Mouse (Mus musculus): ENCODE data around the gene Grin3b.

DNA sequence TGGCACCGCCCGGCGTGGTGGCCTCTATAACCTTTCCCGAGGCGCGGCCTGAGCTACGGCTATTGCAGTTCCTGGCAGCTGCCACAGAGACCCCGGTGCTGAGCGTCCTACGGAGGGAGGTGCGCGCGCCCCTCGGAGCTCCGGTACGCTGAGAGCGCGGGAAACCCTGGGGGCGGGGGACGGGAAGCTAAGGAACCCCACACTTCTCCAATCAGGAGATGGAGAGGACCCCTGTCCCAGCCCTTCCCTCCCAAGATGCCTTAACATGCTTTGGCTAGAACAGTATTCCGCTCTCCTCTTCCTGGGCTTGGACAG lies 625 bp downstream of the Grin3b start:
- TF ChIP-seq CTCF (IDR thresholded peaks at IDR 0.05; ENCODE audit: control insufficient read depth, insufficient read depth, insufficient read length) (no peak), USF1 (IDR thresholded peaks at IDR 0.05; ENCODE audit: low read depth) (no peak)
